Mouse (Mus musculus) lung, postnatal 14 days (tissue): ENCODE data around the gene Rflna.
A peak's percentile ranks its signal among the peaks of the same experiment; 100 is the strongest.

Experiments
- DNase-seq: peaks from one replicate; pipeline ENCODE4 v3.0.0; 2021

Rflna gene

GRCm38 (mm10) chr5:125002969-125003872, at the start of gene Rflna:
TSS of gene Rflna (plus strand) at chr5:125003221.
- peak; percentile 61 for DNase-seq

GRCm38 (mm10) chr5:124954404-124955305, 48.4 kb upstream of the Rflna start:
- no peak for DNase-seq

- no peak for DNase-seq
Observed at GRCm38 (mm10) chr5:124957491-124957890, 45.5 kb upstream of the Rflna start.

- no peak for DNase-seq
Observed at GRCm38 (mm10) chr5:124959099-124959498, 43.9 kb upstream of the Rflna start.

GRCm38 (mm10) chr5:124960131-124960901, 42.7 kb upstream of the Rflna start:
- DNase-seq = peak; percentile 74

GRCm38 (mm10) chr5:124961433-124961832, 41.6 kb upstream of the Rflna start:
- DNase-seq = no peak

- DNase-seq = no peak
Observed at GRCm38 (mm10) chr5:124962761-124963160, 40.3 kb upstream of the Rflna start.

GRCm38 (mm10) chr5:124963806-124964672, 39.0 kb upstream of the Rflna start:
- peak; percentile 53 for DNase-seq

- no peak for DNase-seq
Observed at GRCm38 (mm10) chr5:124966622-124967332, 36.2 kb upstream of the Rflna start.

- DNase-seq = no peak
Observed at GRCm38 (mm10) chr5:124969790-124970189, 33.2 kb upstream of the Rflna start.

- no peak for DNase-seq
Observed at GRCm38 (mm10) chr5:124986222-124986621, 16.8 kb upstream of the Rflna start.

- no peak for DNase-seq
Observed at GRCm38 (mm10) chr5:124986656-124987055, 16.4 kb upstream of the Rflna start.

GRCm38 (mm10) chr5:124989724-124990123, 13.3 kb upstream of the Rflna start:
- DNase-seq = no peak

- no peak for DNase-seq
Observed at GRCm38 (mm10) chr5:124992323-124992722, 10.7 kb upstream of the Rflna start.

- peak; percentile 32 for DNase-seq
Observed at GRCm38 (mm10) chr5:124992891-124993290, 10.1 kb upstream of the Rflna start.

GRCm38 (mm10) chr5:124996816-124997215, 6.2 kb upstream of the Rflna start:
- DNase-seq = peak; percentile 54

- no peak for DNase-seq
Observed at GRCm38 (mm10) chr5:124997913-124998312, 5.1 kb upstream of the Rflna start.

- no peak for DNase-seq
Observed at GRCm38 (mm10) chr5:125000756-125001250, 2.2 kb upstream of the Rflna start.

- no peak for DNase-seq
Observed at GRCm38 (mm10) chr5:125003873-125004255, 843 bp downstream of the Rflna start.

- DNase-seq = no peak
Observed at GRCm38 (mm10) chr5:125005871-125006652, 3.0 kb downstream of the Rflna start.
